8 mouse cellular contexts compared by ENCODE assay signal in genomic region chr3:50300002-50300951, GRCm38 (mm10).
DNase-seq lines count a peak whose midpoint lies in the region.

No protein-coding gene starts in this region.

- WGBS in limb, embryonic 10.5 days, result 82% methylated on average over 17 of the region's 17 CpGs

- H3K27ac ChIP-seq in limb, embryonic 10.5 days, result peak overlapping the region; percentile 63

- DNase-seq in adrenal gland, postnatal 25 days, result peak; percentile 30
- no peak for DNase-seq in adrenal gland, adult 8-10 months
- DNase-seq in urinary bladder, postnatal 14 days (ENCODE audit: low spot score), result peak; percentile 10
- no peak for DNase-seq in urinary bladder, adult 2 months (ENCODE audit: low spot score)
- no peak for DNase-seq in limb, embryonic 10.5 days (ENCODE audit: low spot score)
- DNase-seq in thymus, postnatal 4 days, result peak; percentile 25
- DNase-seq in liver, result no peak
- no peak for DNase-seq in spleen, postnatal 4 days (ENCODE audit: low spot score in 2 of 2)

- H3K4me3 ChIP-seq in limb, embryonic 10.5 days, result no peak overlapping the region

- H3K36me3 ChIP-seq in limb, embryonic 10.5 days, result no peaks in the 10 kb centered on the region

- H3K4me1 ChIP-seq in limb, embryonic 10.5 days, result peaks cover 29% of the 10 kb centered on the region

- no peaks in the 10 kb centered on the region for H3K9me3 ChIP-seq in limb, embryonic 10.5 days (replicated peaks)

- no peaks in the 10 kb centered on the region for H3K27me3 ChIP-seq in limb, embryonic 10.5 days (ENCODE audit: low read depth, poor library complexity, severe bottlenecking)

Comparison
In these comparisons a context has a peak if more than half of its experiments do, and no peak if none do; other contexts are left out.
1. DNase-seq: peak in adrenal gland, postnatal 25 days (single experiment), urinary bladder, postnatal 14 days (single experiment) and thymus, postnatal 4 days (single experiment); none in adrenal gland, adult 8-10 months (single experiment), urinary bladder, adult 2 months (single experiment), limb, embryonic 10.5 days (single experiment), liver (single experiment) and spleen, postnatal 4 days (0 of 2).